Mouse (Mus musculus) embryonic fibroblast, embryonic 13.5 days (primary cell): ENCODE data around the gene Cers5.

Source experiments
- CTCF ChIP-seq: IDR thresholded peaks from 2 replicates; pipeline ENCODE4 v1.5.1; 2011; ENCODE audit warnings: mild to moderate bottlenecking, control low read depth, low read length, moderate library complexity, borderline replicate concordance; ENCODE audit not compliant: insufficient read depth
- POLR2A ChIP-seq: IDR thresholded peaks from 2 replicates; pipeline ENCODE4 v1.6.1; 2011; ENCODE audit warnings: low read depth, mild to moderate bottlenecking, control low read depth, low read length, moderate library complexity

- TF ChIP-seq POLR2A, result no peak
- no peak for TF ChIP-seq CTCF
Measured at GRCm38 (mm10) chr15:99799706-99800105, 27.0 kb upstream of the Cers5 start.
